Mouse (Mus musculus): Measurements from ENCODE around the gene Robo1.

Robo1 gene

DNA sequence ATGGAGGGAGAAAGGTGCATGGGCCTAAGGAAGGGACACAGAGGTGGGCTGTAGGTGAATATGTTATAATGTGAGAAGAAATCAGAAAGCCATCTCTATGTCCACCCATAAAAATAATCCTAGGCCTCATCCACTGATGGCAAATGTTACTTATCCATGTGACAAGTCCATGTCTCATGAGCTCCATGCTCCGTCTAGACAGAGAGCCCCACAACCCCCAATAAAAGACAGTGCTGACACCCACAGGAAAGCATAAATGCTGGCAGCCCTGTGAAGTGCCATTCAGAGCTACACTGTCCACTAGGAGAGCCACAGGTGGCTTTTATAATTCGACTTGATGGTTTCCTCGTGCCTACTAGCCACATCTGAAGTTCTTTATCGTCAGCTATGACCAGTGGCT, 694.6 kb downstream of the Robo1 start:
- no peak for DNase-seq (ENCODE audit: low spot score in 2 of 2)

DNA sequence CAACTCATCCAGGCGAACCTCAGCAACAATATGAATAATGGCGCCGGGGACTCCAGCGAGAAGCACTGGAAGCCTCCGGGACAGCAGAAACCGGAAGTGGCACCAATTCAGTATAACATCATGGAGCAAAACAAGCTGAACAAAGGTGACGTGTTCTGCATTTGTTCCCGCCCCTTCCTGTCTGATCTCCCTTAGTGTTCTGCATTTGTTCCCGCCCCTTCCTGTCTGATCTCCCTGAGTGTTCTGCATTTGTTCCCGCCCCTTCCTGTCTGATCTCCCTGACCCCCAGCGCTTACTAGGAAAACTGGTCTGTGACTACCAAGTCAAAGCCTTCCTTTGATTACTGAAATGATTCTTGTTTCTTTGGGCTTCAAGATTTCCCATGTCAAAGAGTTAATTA, 696.5 kb downstream of the Robo1 start:
- no peak for DNase-seq (ENCODE audit: low spot score in 2 of 2)

DNA sequence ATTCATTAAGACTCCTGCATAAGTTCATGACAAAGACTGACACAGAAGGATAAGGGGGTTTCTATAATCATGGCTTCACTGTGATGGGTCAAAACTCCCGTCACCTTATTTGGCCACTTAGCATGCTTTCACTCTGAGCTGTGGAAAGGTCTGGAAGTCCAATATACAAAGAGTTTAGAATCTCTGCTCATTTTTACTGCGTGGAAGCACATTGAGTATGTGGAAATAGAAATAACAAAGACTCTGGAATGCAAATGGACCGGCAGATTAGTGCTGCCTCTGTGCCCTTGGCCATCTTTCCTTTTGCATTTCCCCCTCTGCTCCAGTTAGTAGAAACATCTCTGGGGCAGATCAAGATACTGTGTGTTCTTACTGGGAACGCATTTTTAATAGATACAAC, 697.7 kb downstream of the Robo1 start:
- DNase-seq (ENCODE audit: low spot score in 2 of 2): no peak

DNA sequence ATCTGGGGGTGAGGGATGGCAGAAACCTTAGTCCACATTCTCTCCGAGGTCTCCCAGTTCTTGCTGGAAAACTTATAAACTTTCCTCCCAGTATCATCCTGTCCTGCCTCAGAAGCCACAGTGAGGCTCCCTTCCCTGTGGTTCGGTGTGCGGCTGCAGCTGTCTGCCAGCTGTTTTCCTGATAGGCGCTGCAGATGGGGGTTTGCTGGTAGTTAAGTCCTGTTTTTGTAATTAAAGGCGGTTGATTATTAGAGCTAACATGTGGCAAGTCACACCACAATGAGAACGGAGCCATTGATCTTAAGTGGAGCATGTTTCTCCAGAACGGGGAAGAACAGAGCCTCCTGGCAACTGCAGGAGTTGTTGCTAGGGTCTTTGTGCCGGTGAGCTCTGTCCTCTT, 699.3 kb downstream of the Robo1 start:
- DNase-seq (ENCODE audit: low spot score in 2 of 2): no peak

DNA sequence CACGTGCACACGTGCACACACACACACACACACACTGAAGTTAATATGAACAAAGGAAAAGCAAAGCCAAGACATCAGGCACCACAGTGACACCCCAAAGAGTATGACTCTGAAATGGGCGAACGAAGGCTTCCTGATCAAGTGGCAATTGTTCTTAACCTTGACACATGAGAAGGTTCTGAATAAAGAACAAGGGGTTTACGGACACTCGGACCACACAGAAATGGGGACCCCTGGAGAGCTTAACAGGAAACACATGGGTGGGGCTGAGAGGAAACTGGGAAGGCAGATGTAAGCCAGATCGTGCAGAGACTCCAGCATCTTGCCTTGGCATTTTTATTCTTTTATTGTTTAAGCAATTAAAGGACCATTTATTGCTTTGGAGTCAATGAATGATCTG, 703.2 kb downstream of the Robo1 start:
- no peak for DNase-seq (ENCODE audit: low spot score in 2 of 2)

DNA sequence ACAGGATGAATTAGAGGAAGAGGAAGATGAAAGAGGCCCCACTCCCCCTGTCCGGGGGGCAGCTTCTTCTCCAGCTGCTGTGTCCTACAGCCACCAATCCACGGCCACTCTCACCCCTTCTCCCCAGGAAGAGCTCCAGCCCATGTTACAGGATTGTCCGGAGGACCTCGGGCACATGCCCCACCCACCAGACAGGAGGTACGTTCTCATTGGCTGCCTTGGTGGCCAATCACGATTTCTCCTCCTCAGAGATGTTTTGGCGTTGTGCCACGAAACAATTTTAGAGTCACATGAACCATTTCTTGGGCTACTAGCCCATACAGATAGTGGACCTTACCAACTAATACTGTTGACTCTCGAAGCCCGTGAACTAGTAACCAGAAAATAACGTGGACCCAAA, 704.8 kb downstream of the Robo1 start:
- DNase-seq (ENCODE audit: low spot score in 2 of 2): no peak

DNA sequence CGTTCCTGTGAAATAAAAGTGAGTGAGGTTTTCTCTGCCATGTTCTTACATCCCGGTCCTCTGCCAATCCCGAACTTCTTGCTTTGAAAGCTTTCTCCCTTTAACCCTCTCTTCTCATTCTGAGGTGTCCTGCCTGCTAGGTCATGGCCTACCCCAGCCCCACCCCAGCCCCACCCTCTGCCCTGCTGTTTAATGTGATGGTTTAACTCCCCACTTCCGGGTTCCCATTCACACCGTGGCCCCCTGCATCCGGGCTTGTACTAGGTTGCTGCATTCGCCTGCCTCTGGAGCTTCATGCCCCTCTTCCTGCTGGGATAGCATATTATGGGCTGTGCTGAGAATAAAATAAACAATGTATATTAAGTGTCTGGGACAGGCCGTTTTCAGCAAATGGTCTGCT, 706.4 kb downstream of the Robo1 start:
- no peak for DNase-seq (ENCODE audit: low spot score in 2 of 2)

DNA sequence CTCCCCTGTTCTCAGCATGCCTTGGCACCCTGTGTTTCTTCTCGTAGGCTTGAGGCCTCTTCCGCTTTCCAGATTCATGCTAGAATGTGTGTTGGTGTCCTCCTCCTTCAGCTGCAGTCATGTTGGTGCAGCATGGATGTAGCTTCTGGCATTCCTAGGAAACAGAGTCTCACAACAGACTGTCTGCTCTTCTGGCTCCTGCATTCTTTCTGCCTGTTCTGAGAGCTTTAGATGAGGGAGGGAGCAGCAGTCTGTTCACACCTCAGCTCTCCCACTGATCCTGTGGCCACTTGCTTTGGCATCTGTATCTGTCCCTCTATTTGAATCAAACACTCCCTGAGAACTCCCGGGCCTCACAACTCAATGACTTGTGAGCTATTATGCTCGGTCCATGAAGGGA, 707.9 kb downstream of the Robo1 start:
- DNase-seq (ENCODE audit: low spot score in 2 of 2): no peak

DNA sequence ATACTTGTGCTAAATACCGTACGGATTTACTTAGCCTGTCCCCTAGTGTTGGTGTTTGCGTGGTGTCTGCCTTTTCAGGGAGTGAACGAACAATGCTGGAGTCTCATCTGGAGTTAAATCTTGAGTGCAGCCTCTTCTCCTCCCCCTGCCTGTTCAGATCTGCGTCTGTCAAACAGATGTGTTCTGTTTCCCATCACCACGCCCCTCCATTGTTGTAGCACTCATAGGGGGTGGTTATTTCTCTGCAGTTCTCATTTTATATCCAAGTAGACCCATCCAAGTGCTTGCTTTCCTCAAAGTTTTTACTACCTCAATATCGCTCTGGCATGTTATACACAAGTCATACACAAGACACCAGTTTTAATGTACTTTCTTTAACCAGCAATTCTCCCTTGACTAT, 708.7 kb downstream of the Robo1 start:
- no peak for DNase-seq (ENCODE audit: low spot score in 2 of 2)

DNA sequence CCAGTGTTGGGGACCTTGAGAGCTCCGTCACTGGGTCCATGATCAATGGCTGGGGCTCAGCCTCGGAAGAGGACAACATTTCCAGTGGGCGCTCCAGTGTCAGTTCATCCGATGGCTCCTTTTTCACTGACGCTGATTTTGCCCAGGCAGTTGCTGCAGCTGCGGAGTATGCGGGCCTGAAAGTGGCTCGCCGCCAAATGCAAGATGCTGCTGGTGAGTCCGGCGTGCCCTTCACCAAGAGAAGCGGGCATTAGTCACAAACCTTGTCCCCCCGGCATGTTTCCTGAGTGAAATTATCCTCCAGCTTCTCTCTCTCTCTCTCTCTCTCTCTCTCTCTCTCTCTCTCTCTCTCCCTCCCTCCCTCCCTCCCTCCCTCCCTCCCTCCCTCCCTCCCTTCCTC, 716.2 kb downstream of the Robo1 start:
- no peak for DNase-seq (ENCODE audit: low spot score in 2 of 2)

DNA sequence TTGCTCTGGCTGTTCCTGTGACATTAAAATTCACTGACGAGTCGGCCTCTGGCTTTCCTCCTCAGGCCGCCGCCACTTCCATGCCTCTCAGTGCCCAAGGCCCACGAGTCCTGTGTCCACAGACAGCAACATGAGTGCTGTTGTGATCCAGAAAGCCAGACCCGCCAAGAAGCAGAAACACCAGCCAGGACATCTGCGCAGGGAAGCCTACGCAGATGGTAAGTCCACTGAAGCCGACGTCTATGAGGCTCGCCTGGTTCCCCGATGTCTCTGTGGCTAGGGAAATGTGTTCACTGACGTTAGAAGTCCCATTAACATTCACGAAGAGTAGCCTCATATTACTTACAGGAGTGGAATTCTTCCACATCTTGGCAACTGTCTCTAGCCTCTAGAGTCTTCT, 719.6 kb downstream of the Robo1 start:
- DNase-seq (ENCODE audit: low spot score in 2 of 2): no peak

DNA sequence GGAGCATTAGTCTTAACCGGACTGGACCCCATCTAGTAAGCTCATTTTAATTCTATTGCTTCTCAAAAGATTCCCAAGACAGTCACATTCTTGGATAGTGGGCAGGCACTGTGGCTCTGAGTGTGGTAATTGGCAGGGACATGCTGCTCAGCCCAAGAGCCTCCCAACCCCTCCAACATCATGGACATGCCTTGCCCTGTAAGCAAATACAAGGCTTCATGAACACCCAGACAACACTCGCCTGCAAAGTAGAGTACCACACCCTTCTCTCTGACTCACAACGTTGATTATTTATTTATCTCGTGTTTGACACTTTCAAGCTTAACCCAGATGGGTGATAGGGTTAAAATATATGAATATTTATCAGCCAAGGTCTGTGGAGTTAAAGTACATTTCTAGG, 722.9 kb downstream of the Robo1 start:
- no peak for DNase-seq (ENCODE audit: low spot score in 2 of 2)

DNA sequence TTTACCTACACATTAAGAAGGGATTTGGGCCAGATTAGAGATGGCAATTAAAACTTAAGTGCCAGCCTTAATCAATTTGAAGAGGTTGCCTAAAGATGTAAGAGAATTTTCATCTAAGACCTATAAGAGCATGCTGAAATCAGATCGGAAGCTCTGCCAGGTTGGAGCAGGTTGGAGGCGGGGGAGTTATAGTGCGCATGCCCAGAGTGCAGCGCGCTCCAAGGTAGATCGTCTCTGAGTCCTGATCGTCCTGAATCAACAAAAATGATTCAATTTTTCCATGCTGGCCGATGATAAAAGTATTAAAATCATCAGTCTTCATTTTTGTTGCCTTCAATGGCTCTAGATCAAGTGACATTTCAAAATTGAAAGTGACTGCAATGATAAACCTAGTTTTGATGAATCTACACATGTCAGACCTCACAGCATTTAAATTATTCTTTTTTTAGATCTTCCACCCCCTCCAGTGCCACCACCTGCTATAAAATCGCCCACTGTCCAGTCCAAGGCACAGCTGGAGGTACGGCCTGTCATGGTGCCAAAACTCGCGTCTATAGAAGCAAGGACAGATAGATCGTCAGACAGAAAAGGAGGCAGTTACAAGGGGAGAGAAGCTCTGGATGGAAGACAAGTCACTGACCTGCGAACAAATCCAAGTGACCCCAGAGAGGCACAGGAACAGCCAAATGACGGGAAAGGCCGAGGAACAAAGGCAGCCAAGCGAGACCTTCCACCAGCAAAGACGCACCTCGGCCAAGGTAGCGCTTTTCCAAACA, 727.3 kb downstream of the Robo1 start:
- DNase-seq (ENCODE audit: low spot score in 2 of 2): no peak

DNA sequence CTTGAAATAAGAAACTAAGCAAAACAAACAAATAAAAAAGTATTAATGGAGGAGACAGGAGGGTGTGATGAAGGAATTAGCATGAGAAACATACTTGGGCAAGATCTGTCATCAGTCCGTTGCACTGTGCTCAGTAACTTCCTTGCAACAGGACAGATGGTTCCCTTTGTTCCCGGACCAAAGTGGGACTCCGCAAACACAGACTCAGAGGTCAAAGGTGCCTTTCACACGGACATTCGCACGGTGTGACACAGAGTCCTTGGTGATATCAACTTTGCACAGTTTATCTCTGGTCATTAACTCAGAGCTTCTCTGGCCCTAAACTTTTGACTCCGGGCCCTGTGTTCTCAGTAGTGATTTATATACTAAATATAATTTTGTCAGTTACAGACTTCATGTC, 730.4 kb downstream of the Robo1 start:
- DNase-seq (ENCODE audit: low spot score in 2 of 2): no peak

DNA sequence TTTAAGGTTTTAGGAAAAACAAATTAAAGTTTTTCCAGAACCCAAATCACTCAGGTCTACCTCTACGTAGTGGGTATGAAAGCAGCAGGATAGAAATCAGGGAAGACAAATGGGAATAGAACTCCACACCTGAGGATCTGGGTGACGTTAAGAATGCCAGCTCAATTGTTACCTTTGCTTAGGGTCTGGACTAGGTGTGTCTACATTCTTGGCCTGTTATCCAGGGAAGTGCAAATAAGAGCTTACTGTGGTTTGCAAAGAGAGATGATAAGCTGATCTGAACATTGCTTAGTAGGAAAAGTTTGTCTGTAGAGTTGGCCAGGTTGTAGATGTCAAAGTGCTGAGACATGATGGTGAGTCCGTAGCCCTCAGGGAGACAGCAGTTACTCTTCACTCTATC, 754.4 kb downstream of the Robo1 start:
- no peak for DNase-seq (ENCODE audit: low spot score in 2 of 2)

DNA sequence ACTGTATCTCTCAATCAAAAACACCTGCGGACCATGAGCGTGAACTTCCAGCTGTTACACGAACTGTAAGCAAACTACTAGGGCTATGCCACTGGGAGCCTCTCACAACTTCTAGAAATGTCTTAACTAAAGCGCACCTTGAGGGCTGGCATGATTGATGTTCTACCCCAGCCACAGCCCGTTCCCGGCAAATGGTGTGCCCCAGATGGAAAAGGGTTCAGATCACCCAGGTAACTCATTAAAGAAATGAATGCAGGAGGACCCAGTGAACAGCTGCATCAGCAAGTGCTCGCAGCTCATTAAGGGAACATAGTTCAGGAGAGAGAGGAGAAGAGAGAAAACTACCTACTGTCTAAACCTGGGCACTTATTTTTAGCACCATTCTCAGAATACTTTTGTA, 759.7 kb downstream of the Robo1 start:
- no peak for DNase-seq (ENCODE audit: low spot score in 2 of 2)

DNA sequence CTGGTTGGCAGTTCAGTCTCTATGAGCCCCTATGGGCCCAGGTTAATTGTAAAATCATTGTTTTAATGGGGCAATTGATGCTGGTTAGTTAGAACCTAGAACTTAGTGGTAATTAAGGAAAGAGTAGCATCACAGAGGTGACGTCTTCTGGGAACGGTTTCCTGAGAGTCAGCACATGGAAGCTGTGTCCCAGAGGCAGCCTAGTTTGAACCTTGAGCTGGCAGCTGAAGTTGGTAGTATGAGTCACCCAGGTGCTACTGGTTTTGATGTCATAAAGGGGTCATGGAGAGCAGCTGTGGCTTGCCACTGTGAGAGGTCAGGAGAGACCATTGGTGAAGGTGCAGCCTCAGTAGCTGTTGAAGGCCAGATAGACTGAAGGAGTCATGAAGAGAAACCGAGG, 763.9 kb downstream of the Robo1 start:
- no peak for DNase-seq (ENCODE audit: low spot score in 2 of 2)

DNA sequence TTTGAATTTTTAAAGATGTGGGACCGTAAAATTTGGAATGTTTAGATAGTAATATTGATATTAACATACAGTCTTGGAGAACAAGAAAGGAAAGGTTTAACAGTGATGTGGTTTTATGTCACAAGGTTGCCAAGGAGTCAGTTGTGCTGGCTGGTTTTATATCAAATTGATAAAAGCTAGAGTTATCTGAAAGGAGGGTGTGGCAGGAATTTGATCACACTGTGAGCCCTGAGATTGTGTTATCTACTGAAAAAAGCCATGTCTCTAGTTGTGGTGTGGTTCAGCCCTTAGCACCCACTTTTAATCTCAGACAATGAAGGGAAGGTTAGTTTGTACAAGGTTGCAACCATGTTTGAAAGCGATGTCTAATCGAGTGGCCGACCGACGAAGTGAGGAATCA, 764.8 kb downstream of the Robo1 start:
- DNase-seq (ENCODE audit: low spot score in 2 of 2): no peak

DNA sequence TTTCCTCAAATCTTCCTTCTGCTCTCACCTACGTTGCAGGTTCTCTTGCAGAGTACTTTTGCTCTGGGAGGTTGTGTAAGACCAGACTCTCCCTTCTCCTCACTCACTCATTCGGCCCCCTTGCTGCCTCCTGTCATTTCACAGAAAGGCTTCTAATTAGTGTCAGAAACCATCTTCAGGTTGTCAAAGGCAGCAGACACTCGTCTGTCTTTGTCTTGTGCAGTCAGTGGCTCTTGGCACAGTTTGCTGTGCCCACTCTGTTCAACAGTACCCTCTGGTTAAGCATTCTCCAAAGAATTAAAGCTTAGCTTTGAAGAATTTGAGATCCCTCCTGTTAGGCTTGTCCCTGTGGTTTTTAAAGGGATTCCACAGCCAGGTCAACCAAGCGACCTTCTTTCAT, 774.3 kb downstream of the Robo1 start:
- no peak for DNase-seq (ENCODE audit: low spot score in 2 of 2)

DNA sequence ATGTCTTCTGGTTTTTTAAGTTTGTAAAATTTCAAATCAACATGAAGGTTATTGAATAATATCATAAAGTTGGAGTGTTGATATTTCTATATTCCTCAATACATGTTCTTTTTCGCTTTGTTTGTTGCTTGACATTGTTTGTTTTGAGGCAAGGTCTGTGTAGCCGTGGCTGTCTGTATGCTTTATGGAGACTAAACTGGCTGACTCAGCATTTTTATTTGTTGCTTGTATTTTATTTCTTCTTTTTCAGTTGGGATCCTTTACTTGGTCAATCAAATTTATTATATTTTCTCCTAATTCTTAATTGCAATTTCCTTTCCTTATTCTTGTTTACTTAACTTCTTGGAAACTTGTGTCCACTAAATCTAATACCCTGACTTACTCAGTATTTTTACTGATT, 775.0 kb downstream of the Robo1 start:
- DNase-seq (ENCODE audit: low spot score in 2 of 2): no peak

All from spleen, postnatal 36 days (tissue).